Mouse (Mus musculus) gastrocnemius, adult 18-20 months (tissue): Measurements from ENCODE around the gene Rusc2. TPM values are rescaled to one million over a fixed set of nuclear protein-coding genes. Genes with fewer than 3 reads are reported as not detected.

ENCODE experiments used
- DNase-seq: peaks from one replicate; pipeline ENCODE4 v3.0.0; 2021; ENCODE audit warnings: low spot score
- total RNA-seq, 2 experiments: library from RNA; stranded (reverse); gene quantifications; 2 replicates each; pipeline ENCODE4 v1.2.3; 2021

The Rusc2 gene
- total RNA-seq, 2 experiments from 2014 or later = 28.5 to 36.3 TPM

DNA sequence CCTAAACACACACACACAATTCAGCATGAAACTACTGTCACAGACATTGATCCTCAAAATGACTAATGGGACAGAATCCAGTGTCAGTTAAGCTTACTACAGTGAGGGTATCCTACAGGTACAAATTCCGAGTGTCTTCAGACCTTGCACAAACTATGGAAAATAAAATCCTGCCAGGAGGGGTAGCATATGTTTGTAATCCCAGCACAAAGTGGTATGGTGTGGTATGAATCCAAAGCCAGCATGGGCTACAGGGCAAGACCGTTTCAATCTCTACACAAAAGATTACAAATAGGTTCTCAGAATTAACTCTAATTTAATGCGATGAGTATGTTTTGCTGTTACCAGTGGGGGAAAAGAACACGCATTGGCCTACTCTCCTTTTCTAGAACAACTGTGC lies 59.9 kb downstream of the Rusc2 start, which contains the start of gene Tesk1:
TSS of gene Tesk1 (plus strand) at position 301 of the 400 bp plus-strand sequence.
- no peak for DNase-seq

DNA sequence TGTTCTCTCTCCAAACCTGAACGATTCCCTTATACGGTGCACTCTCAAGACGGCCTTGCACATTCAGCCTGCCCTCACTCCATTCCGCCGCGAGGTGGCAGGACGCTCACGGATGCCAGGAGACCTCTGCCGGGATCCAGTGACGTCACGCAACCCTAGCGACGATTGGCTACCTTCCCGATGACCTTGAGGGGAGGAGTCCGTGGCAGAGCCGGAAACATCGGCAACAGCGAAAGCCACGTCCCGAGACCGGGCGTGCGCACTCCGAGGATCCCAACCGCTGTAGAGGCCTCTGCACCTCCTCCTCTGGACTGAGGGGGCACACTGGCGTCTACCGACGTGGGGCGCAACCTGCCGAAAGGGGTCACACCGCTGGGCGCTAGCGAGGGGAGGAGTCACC lies 60.3 kb downstream of the Rusc2 start:
- peak; percentile 100 for DNase-seq

DNA sequence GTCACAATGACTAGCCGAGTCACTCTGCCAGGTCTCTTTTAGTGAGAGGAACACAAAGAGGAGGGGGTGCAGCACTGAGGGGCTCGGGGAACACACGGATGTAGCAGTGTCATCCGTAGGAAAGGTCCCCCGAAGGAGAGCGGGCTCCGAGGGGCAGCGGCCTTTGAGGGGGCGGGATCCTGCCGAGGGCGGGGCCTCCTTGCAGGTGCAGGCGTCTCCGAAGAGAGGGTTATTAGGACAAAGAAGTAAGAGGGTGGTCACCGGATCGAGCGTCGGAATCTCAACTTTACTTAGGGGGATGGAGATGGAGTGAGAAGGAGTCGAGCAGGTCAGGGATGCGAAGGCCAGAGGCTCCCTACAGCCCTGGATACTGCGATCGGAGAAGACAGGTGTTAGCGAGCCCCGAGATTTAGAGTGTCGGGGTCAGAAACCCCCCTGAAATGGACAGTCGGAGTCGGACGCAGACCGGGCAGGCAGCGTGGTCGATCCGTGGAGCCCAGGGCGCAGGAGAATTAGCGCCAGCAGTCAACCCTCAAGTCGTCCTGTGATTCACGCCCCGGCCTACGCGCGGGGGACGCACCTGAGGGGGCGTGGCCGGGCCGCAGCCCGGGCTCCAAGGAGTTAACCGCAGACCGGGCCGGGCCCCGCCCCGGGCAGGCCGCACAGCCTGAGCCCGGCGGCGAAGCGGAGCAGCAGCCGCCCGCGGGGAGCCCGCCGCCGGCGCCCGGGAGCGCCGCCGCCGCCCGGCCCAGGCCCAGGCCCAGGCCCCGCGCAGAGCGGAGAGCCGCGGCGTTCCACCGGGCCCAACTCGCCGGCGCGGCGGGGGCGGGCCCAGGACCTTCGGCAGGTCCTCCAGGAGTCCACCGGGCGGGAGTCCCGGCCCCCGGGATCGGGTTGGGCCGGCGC lies 60.9 kb downstream of the Rusc2 start:
- DNase-seq = peak; percentile 43

DNA sequence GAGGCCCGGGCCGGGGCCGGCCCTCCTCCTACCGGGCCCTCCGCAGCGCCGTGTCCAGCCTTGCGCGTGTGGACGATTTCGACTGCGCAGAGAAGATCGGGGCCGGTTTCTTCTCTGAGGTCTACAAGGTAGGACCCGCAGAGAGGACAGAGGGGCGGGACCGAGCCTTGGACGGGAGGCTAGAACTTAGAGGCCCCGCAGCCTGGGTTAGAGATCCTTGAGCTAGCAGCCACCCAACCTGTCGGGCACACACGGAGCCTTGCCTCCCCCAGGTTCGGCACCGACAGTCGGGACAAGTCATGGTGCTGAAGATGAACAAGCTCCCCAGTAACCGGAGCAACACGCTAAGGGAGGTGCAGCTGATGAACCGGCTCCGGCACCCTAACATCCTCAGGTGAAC lies 61.7 kb downstream of the Rusc2 start:
- DNase-seq = no peak

DNA sequence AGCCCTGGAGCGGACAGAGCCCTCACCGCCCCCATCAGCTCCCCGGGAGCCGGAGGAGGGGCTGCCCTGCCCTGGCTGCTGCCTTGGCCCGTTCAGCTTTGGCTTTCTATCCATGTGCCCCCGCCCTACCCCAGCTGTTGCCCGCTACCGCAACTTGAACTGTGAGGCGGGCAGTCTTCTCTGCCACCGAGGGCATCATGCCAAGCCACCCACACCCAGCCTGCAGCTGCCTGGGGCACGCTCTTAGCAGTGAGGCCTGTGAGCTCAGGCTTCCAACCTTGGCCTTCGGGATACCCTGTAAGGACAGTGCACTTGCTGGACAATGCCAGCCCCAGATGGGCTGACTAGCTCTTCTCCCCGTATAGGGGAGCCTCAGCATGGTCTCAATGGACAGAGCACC lies 65.5 kb downstream of the Rusc2 start:
- peak; percentile 66 for DNase-seq

DNA sequence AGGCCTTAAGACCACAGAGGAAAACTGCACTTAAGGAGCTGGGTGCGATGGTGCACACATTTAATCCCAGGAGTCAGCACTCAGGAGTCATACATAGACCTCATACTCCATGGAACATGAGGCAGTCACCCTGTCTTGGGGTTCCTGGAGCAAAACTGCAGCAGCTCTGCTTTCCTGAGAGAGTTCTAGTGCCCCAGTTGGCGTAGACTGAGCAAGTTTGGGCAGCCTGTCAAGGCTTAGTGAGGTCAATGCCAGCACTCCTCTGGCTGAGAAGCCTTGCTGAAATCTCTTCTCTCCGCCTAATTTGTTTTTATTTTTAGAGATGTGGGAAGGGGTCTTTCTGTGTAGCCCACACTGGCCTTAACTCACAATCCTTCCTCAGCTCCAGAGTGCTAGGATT lies 66.8 kb downstream of the Rusc2 start:
- DNase-seq = peak; percentile 49

DNA sequence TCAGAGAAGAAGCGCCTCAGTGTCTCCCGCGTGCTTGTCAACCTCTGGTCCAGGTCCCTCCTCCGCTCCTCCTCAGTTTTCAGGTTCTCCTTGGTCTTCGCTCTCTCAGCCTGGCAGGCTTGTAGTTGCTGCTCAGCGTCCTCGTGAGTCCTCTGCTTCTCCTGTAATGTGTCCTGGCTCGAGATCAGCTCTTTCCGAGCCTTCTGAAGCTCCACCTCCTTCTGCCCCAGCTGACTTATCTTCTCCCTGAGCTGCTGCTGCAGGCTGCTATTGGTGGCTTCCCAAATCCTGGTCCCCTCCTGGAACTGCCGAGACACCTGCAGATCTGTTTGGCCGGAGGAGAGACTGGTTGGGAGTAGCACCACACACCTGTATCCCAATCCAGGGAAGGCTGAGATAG lies 70.5 kb downstream of the Rusc2 start:
- no peak for DNase-seq

DNA sequence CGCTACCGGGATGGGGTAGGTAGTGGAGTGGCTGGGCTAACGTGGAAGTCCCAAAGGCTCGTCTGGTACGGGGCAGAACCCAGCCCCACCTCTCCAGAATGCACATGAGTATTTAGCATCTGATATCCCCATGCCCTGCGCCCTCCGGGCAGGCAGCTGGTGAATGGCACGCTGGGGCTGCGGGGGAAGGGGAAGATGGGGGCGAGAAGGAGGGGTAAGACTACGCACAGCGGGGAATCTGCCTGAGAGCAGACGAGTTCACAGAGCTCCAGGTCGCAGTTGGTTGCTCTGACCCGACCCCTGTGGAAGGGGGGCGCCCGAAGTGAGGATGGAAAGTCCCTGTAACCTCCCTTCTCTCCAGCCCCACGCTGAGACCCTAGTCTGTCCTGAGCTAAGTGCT lies 71.6 kb downstream of the Rusc2 start:
- DNase-seq = no peak

DNA sequence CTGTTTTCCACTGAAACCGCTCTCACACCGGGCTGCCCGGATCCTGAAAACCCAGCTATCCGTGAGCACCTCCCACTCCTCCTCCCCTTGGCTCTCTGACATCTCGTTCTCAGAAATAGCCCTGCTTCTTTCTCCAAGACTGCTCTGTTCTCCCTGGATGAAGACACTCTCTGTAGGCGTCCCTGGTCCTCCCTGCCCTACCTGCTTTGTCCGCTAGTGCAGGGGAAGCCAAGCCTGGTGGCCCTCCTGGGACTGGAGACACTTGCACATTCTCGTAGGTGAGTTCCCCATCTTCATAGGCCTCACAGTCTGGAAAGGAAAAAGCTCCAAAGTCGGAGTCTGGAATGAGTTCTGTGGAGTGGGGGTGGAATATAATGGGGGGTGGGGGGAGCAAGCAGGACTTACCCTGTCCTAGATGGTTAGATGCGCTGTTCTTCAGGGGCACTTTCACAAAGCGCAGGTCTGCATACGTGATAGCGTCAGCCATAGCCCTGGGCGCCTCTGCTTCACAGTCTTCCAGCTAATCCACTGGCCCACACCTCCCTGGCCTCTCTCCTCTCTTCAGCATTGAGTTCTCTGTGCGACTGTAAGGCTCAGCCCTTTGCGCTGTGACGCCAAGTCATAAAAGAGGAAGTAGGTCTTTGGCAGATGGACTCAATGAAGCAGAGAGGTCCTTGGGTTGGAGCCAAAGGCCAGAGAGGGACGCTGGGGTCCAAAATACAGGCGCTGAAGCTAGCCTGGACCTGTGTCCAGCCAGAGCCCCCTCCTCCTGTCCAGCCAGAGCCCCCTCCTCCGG lies 72.5 kb downstream of the Rusc2 start, which contains the start of gene Cd72:
TSS of gene Cd72 (minus strand) at position 588 of the 796 bp plus-strand sequence.
- DNase-seq = no peak

DNA sequence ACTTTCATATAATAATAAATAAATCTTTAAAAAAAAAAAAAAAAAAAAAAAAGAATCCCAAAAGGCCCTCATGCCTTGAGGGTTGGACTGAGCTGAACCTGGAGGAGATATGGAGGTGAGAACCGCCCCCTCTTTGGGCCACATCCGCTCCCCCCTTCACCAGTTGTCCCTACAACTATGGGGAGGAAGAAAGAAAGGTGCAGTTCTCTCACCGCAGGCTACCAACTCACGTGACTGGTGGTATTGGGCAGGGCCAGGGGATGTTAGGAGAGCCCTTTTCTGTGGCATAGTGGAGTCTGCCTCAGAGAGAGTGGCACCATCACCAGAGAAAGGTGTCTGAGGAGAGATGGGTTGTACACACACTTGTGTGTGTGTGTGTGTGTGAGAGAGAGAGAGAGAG lies 74.7 kb downstream of the Rusc2 start:
- DNase-seq = no peak

DNA sequence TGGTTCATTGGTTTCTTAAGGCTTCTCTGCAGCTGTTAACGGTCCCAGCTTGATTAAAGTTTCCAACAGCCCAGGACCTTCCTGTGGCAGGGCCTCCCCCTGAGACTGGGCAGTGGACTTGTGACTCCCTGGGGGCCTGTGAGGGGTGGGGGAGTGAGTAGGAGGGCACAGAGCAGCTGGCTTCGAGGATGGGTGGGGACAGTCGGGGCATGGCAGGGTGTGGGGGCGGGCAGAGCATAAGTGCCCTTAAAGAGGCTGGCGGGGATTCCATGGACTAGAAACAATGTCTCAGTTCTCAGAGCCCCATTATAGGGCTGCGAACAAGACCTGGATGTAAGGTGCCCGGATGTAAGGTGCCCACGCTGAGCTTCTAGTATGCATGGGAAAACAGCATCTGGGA lies 75.3 kb downstream of the Rusc2 start:
- DNase-seq = no peak

DNA sequence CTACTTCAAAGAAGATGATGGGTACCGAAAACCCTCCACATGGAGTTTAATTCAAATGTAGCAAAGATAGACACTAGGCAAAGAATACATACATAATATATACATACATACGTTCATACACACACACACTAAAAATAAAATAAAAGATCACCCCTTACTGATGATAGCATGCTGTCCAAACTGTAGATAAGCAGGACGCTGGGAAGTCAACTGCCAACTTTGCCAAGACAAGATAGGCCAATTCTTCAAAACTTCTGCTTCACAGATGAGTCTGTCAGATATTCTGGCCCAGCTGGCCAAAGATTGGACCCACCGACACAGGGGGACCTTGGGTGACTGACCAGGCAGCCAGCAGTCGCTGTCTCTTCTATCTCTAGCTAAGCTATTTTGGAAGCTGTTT lies 81.3 kb downstream of the Rusc2 start:
- DNase-seq = no peak

DNA sequence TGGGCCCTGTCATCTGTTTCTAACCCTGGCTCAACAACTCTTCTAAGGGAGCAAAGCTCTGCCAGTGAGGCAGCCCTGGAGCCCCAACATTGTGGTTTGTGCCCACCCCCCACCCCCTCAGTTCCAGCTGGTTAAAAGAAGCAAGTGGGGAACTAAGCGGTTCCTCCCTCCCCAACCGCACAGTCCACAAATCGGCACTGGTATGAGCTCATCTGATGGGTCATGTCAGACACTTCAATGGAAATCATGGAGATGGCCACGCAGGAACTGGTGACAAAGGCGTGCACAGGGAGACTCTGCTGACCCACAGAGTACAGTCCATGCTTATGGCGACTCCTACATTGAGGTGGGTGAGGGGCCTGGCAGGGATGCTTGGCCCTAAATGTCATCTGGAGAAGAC lies 84.2 kb downstream of the Rusc2 start:
- no peak for DNase-seq

DNA sequence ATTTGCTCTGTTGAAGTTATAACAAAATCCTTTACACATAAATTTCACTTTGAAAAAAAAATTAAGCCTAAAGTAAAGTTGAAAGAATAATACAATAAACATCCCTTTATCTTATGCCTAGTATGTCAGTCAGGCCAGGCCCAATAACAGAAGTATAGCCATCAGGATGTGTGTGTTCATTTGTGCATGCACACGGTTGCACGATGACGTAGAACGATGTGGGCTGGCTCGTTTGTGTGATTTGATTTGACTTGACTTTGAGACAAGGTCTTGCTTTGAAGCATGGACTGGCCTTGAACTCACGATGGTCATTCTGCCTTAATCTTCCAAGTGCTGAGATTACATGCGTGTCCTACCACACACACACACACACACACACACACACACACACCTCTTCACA lies 85.1 kb downstream of the Rusc2 start:
- no peak for DNase-seq

DNA sequence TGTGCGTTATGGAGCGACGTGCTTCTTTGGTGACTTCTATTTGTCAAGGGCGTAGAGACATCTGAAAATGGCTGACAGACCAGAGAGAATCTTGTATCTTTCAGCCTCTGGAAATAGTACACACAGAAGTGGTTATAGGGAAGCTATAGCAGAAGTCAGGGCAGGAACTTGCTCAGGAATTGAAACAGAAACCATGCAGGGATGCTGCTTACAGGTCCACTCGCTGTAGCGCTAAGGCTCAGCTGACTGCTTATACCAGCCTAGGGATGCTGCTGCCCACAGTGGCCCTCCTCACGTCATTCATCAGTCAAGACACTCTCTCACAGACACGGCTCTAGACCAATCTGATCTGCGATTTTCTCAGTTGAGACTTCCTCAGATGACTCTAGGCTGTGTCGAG lies 88.5 kb downstream of the Rusc2 start:
- DNase-seq = no peak

DNA sequence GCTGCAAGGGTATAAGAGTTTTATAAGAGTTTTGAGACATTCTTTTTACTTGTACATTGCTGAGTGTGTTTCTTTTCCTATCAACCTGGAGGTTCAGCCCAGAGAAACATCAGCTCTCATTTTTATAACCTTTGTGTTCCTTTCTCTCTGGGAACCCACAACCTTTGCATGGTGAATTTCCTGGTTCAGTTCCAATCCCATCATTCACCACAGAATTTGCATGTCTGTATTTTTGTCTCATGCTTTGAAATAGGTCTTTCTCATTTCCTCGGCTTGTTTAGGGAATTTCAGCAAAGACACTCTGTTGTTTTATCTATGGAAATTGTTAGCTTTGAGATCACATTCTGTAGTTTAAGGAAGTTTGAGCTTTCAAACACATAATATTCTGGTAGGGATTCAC lies 91.9 kb downstream of the Rusc2 start:
- DNase-seq = no peak

DNA sequence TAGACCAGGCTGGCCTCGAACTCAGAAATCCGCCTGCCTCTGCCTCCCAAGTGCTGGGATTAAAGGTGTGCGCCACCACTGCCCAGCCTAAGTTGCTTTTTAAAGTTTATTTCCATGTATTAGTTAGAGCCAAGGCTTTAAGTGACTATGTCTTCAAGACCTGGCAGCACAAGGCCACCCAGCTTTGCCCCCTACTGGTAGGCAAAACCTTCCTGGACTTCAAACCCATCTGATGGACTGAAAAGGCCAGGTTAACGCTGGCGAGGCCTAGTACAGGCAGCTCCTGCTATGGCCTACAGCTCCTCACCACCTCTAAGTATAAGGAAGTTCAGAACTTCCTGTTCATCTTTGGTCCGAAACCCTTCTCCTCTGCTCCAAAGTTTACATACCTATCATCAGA lies 94.8 kb downstream of the Rusc2 start:
- DNase-seq = no peak

Other genes with a start within 250 kb of the Rusc2 start
- gene Atp8b5, start 114.8 kb upstream of the Rusc2 start, total RNA-seq = not detected
- not detected for gene Fam166b, start 47.2 kb downstream of the Rusc2 start, total RNA-seq
- 10 to 100 TPM; 56.2 to 60.8 TPM for gene Tesk1, start 60.0 kb downstream of the Rusc2 start, total RNA-seq
- under 1 TPM in 1 of 2 experiments, not detected in 1; 0.21 TPM for gene Cd72, start 72.6 kb downstream of the Rusc2 start, total RNA-seq
- not detected for gene Sit1, start 101.8 kb downstream of the Rusc2 start, total RNA-seq
- gene Ccdc107, start 110.9 kb downstream of the Rusc2 start, total RNA-seq = 10 to 100 TPM; 21.9 to 26.8 TPM
- not detected for gene Arhgef39, start 117.7 kb downstream of the Rusc2 start, total RNA-seq
- gene Car9, start 125.0 kb downstream of the Rusc2 start, total RNA-seq = 1 to 10 TPM; 1.4 to 2.6 TPM
- gene Tpm2, start 141.8 kb downstream of the Rusc2 start, total RNA-seq = 1,000 to 10,000 TPM; 6,886 to 8,782 TPM
- gene Creb3, start 180.4 kb downstream of the Rusc2 start, total RNA-seq = 10 to 100 TPM; 29.9 to 41.5 TPM
- gene Tln1, start 180.7 kb downstream of the Rusc2 start, total RNA-seq = 10 to 100 TPM; 50.6 to 64.8 TPM
- gene Rgp1, start 196.7 kb downstream of the Rusc2 start, total RNA-seq = 10 to 100 TPM; 19.9 to 20.7 TPM
- gene Gba2, start 196.9 kb downstream of the Rusc2 start, total RNA-seq = 1 to 10 TPM; 4.3 to 4.6 TPM
- under 1 TPM in 1 of 2 experiments, not detected in 1; 0.55 TPM for gene Msmp, start 202.5 kb downstream of the Rusc2 start, total RNA-seq
- 10 to 100 TPM; 35.2 to 38.7 TPM for gene Npr2, start 250.0 kb downstream of the Rusc2 start, total RNA-seq